Mouse (Mus musculus) spleen, postnatal 10 days (tissue): Measurements from ENCODE around the gene Nfic.
"Not testable (repeated sequence)": the region's sequence is repeated elsewhere in the genome, so short reads cannot be mapped to it uniquely, and the experiment has no call there.

Experiments
- DNase-seq, 2 experiments: peaks; one replicate each; pipeline ENCODE4 v3.0.0; 2021 to 2022; ENCODE audit warnings: low spot score in 2 of 2

The Nfic gene

DNA sequence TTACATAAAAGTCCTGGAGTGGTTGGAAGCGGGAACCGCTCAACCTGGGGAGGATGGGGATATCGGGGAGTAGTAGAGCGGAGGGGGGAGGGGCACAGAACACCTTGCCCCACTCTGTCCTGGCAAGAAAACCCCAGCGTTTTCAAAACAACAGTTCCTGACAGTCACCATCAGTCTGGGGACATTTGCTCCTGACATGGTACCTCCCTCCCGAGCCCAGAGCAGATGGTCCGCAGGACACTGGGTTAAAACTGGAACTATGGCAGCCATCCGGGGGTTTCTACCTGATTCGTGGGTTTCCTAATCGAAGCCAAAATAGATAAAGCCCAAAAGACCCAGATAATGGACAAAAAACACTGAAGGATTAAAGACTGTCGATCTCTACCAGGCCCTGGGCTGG is 5.5 kb upstream of the Nfic start:
- no peak for DNase-seq

DNA sequence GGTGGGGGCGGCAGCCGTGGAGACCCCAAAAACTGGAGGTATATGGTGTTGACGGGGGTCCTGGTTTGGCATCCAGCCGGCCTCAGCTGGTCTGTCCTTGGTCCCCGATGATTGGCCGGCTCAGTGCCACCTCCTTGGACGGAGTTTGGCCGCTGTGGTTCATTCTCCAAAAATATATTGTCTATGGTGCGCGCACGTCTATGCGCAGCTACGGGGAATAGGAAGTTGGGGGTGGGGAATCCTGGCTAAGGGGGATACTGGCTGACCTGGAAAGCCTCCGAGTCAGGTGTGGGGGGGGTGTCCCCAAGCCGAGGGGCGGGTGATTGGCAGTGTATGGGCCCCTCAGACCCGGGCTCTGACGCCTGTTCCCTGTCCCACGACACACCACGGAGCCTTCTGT is 5.0 kb upstream of the Nfic start:
- no peak for DNase-seq

DNA sequence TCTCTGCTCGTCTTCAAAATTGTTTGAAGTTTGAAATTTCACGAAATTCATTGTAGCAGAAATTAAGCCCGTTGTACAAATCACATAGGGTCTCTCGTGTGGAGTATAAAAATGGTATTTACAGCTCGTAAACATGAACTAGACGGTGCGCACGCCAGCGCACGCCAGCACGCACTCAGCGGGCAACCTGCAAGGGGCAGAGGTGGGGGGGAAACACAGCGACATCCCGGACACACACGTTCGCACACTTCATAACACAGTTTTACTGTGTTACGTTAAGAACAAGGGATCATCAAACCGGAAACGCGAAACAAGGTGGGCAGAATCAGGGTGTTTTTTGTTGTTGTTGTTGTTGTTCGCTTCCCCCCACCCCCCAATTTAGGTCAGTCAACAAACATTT is 4.0 kb upstream of the Nfic start:
- no peak for DNase-seq

DNA sequence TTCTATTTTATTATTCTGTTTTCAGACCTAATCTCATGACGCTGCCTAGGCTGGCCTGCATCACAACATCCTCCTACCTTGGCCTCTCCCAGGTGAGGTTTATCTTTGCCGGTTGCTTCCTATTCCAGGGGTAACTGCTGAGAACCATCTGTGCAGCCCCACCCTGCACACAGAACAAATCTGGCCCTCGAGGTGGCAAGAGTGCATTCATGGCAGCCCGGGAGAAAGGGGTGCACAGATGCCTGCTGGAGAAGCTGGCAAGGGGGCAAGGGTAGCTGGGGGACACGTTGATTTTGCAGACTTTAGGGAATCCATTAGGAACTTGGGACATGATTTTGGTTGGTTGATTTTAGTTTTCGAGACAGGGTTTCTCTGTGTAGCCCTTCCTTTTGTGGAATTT is 2.8 kb upstream of the Nfic start:
- DNase-seq = no peak

DNA sequence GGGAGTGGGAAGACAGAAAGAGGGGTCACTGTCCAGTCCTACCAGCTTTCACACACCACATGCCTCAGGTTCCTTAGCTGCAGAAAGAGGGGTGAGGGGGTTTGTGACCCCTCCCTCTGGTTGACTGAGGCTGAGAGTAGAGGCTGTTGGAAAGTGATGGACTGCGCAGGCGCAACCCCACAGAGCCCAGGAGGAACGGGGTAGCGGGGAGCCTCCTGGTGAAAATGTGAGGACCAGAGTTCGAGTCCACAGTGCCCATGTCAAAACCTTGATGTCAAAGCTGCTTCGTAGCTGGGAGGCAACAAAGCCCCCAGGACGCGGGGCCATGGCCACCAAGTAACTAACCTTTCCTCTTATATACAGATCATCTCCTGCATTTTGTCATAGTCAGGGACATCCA is 2.2 kb upstream of the Nfic start:
- no peak for DNase-seq

DNA sequence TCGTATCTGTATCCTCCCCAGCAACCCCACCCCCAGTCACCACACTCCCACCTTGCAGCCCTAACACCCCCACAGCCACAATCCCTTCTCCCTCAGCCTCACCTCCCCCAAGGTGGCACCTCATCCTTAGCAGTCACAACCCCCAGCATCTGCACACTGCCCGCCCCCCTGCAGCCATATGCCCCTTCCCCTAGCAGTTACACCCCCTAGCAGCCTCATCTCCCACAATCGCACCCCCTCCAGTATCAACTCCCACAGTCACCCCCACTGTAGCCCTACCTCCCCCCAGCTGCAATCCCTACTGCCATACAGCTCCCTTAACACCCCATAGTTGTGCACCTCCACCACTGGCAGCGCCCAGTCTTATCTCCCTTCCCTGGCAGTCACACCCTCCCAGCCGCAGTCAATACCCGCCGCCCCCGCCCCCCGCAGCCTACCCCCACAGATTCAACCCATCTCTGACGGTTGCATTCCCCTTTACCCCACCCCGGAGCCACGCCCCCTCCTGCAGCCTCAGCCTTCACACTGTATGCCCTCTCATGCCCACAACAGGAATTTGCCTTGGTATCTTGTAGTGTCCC is 1.6 kb upstream of the Nfic start:
- DNase-seq = no peak

DNA sequence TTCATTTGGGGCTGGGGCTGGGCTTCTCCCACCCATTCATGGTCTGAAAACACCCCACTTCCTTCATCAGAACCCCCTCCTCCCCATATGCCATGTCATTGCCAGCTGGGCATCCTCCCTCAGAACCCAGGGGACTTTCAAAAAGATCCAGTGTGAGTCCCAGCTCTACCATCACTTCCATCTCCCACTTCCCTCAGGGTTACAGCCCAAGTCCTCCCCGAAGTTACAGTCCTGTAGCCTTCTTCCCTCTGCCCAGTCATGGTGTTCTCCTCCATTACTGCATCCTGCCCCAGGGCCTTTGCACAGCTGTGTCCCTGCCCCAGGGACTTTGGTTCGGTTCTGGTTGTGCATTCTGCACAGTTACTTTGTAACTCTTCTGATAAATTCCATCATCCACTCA is 1.3 kb downstream of the Nfic start:
- no peak for DNase-seq

DNA sequence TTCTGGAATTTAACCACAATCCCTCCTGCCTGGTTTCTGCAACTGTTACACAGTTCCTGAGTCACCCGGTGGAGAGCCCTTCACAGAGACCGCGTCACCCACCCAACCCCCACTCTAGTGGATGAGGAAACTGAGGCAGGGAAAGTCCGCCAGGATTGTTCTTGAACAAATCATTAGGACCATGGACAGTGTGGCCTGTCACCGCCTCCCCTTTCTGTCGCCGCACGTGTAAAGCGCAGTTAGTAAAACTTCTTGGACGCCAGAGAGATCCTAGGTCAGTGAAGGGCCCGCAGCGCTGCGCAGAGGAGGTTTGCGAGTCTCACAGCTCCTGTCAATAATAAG is 2.5 kb downstream of the Nfic start:
- DNase-seq = no peak

DNA sequence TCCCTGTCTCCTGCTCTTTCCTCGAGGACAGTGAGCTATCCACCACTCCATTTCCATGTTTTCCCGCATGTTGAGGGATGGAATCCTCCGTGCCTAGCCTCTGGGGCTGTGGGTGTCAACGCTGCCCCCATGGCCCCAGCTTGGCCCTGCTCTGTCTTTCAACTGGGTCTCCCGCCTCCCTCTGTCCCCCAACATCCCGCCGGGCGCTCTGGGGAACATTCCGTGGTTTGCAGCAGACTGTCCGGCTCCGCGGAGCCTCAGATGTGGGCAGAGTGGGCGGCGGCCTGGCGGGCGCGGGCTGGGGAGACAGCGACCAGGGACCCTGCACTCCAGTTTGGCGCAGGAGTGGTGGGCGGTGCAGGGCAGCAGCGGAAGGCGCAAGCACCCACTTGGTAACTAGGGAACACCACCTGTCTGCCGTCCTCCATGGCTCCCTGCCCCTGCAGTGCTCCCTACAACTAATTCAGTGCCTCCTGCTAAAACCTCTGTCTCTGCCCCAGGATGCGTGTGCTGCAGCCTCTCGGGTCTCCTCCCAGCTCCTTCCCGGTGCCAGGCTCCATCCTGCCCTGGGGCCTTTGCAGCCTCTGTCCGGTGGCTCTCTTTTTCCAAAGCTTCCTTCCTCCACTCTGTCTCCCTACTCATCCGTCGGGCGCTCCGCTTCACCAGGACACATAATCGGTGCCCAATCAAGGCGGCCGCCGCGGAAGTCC is 3.0 kb downstream of the Nfic start:
- DNase-seq = peak in 1 of 2 experiments; percentile 16

DNA sequence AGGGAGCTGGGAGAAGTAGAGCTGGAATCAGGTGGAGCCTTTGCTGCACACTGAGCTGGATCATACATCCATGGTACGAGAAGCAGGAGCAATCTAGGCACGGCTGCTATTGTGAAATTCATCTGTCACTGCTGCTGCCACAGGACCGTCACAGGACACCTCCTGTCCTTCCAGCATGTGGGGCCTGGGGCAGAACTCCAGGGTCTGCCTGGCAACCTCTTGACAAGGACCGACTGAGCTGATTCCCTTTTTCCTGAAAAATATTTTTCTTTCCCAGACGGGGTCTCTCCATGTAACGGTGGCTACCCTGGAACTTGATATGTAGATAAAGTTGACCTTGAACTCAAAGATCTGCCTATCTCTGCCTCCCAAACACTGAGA is 4.1 kb downstream of the Nfic start:
- DNase-seq = no peak

DNA sequence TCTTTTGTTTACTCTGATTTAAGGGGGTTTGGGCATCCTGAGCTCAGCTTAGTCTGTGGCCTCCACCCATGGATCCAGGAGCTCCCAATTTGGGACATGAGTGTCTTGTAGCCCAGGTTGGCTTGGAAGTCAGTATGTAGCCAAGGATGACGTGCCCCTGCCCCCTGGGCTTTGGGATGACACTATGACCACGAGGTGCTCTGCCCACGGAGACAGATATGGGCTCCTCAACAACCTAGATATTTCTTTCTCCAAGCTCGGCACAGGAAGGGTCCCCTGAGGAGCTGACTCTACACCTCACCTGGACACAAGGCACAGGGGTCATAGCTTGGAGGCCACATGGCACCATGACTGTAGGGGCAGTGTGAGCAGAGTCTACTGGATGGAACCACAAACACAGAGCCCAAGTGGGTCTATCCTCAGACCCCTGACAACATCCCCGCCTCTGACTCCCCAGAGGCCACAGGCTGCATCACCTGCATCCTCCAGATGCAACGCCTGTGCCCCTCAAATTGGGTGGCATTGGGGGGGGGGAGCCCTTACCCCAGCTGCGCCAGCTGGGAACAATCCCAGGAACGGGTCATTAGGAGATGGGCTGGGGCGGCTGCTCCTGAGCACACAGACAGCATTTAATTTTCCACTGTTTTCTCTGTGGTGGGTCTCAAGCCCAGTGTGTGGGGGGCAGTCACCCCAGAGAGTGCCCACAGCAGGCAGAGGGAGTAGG is 4.6 kb downstream of the Nfic start:
- DNase-seq = no peak

DNA sequence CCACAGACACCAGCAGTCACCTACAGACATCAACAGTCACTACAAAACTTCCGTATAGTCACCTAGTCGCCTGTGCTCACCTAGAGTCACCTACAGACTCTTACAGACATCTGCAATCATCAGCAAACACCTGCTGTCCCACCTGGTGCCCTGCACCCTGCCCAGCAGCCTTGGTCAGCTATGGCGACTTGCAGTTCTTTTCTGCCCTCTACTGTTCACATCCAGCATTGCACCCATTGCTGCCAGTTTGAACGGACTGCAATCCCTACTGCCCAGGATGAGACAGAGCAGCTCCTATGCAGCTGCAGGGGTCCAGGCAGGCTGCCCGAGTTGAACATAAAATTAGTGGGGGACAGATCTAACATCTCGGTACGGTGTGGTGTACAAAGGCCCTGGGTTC is 5.3 kb downstream of the Nfic start:
- peak; percentile 78 to 85 for DNase-seq

DNA sequence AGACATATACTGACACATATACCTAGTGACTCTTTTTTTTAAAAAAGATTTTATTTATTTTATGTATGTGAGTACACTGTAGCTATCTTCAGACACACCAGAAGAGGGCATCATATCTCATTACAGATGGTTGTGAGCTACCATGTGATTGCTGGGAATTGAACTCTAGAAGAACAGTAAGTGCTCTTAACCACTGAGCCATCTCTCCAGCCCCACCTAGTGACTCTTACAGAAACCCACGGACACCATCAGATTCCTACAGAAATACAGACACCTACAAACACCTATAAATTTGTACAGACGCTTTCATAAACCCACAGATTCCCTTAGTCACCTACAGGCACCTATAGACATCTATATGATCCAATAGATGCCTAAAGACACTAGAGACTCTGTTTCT is 9.9 kb downstream of the Nfic start:
- DNase-seq = not testable (repeated sequence)

DNA sequence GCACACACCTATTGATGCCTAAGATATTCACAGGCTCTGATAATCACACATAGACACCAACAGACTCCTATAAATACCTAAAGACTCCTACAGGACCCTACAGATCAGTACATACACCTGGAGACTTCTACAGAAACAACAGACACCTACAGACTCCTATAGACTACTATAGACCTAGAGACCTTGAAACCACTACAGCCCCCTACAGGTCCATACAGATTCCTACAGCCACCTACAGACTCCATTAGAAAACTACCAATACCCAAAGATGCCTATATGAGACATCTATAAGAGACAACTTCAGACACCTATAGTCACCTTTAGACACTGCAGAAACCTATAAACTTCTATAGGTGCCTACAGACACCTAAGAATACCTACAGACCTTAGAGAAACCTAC is 14.4 kb downstream of the Nfic start:
- no peak for DNase-seq

DNA sequence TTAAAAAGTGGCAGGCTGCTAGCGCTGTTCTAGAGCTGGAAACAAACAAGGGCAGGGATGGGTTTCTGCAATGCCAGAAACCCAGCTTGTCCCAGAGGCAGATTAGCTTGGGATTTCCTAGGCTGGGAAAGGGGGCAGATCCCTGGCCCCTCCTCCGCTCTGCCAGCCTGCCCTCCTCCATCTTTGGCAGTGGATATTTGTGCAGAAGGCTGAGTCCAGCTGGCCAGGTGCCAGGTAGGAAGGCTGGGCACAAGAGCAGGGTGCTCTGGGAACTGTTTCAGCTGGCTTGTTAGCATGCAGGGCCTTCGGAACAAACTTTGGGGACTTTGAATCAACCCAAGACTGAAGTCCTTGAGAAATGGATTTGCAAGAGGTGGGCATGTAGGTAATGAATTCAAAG is 20.0 kb downstream of the Nfic start:
- DNase-seq = peak in 1 of 2 experiments; percentile 24

DNA sequence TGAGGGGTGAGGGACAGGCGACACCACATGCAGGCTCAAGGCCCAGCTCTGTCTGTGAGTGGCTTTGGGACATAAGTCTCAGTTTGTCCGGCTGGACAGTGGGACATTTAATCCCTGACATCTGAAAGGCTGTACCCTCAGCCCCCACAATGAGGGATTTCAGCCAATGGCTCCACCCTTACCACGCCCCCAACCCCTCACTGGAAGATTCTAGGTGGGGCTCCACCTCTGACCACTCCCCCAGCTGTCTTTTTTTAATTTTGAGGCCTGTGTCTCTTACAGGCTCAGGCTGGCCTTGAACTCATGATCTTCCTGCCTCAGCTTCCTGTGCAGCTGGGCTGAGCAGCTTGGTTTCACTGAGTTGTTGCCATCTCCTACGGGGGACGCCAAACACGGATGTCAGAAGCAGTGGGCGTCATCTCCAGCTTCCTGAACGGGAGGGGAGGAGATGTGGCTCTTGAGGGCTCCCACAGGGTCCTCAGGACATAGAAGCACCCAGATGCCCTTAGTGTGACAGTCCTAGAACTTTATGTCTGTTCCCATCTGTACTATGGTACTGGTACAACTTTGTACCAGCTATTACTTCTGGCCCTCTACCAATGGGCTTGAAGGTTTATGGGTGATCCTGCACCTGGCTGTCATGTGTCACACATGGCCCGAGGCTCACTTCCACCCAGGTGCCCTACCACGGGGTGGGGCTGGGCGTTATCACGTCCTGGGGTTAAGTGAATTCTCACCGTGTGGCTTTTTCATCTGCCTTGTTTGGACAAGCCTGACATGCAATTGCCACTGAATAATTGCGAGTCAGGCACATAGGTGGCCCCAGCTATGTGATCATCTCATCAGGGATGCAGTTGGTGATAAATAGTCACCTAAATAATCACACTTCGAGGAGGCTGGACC is 20.8 kb downstream of the Nfic start:
- DNase-seq = peak in 1 of 2 experiments; percentile 57

DNA sequence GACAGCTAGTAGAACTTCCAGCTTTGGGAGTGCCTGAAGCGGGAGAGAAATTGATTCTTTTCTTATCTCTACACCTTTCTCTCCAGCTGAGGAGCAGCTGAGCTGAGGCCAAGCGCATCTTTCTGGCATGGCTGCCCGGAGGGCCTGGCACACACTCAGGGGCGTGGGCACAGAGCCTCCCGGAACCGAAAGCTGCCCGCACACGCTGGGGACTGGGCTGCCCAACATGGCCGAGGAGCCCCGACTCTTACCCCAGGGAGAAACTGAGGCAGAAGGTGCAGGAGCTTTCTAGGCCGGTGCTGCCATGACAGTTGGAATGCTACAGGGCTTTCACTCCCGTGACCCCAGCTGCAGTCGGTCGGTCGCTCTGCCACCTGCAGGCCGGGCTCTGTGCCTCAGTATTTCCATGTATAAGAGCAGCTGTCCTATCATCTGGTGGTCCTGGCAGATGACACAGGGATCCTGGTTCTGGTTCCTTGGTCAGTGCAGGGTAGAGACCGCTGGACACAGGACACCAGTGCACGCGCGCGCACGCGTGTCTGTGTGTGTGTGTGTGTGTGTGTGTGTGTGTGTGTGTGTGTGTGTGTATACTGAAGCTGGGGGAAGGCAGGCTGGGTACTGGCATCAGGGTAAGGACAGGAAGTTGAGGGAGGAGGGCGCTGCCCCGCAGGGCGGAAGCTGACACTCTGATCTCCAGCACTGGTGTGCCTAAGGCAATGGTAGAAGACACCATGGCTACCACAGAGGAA is 21.7 kb downstream of the Nfic start:
- peak; percentile 35 to 68 for DNase-seq

DNA sequence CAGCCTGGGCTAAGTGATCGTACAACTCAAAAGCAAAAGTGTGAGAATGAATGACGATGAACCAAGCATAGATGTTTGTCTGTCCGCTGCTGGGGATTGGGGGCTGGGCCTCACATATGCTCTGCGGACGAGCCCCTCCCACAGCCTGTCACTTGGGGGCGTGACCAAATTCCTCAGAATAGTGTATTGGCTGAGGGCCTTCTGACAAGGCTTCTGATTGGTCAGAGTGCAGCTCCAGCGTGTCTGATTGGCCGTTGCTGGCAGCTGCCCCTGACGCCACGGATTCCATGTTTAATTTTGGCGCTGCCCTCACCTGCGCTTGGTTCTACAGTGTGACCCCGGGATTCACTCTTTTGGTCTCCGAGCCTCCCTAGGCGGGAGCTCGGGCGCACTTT is 22.6 kb downstream of the Nfic start:
- peak; percentile 75 to 92 for DNase-seq

DNA sequence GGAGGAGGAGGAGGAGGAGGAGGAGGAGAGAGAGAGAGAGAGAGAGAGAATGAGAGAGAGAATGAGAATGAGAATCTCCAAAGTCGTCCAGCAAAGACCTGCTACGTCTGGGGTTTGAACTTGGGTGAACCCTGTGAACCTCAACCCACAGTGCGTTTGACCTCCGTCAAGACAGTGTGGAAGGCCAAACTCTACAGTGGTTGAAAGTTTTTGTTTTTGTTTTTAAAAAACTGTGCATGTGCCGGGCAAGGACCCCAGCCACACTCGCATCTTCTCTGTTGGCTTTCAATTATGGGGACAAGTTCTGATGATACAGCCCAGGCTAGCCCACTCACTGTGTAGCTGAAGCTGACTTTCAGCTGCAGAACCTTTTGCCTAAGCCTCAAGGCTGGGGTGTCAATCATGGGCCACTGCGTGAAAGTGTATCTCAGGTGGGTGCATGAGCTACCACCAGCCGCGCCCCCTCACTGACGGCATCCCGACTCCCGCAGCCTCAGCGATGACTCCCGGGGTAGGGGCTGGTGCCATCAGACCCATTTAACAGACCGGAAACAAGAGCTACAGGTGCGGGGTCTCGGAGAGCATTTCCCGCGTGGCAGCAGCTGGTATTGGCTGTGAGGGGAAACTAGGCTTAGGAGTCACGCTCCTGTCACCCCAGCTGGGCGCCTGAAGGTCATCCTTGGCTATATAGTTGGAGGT is 23.1 kb downstream of the Nfic start:
- peak in 1 of 2 experiments; percentile 10 for DNase-seq

DNA sequence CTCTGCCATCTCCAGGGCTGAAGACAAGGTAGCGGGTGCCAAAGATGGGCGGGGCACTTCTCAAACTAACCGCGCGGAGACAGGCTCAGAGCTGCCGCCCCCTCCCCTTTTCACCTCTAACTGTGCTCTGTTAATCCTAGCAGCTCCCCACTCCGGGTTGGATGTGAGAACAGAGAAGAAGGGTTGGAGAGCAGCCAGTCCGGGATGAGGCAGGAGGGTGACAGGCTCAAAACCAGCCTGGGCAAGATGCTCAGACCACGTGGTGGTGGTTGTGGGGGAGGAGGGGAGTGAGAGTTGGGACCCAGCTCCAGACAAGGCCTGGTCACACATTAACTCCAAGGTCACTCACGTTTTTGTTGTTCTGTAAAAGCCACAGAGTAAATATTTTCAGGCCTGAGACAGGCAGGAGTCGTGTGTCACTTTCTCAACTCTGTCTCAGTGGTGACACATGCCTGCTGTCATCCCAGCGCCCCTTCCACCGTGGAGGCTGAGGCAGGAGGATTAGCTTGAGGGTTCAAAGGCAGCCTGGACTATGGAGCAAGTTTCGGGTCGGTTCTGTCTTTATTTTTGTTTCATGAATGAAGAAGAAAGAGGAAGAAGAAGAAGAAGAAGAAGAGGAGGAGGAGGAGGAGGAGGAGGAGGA is 23.8 kb downstream of the Nfic start:
- DNase-seq = peak; percentile 10 to 51
